Mouse (Mus musculus) hindbrain, embryonic 16.5 days (tissue): ENCODE results near the gene Trmt10c. TPM values are rescaled to one million over a fixed set of nuclear protein-coding genes. Genes with fewer than 3 reads are reported as not detected.
"Not testable (repeated sequence)": the region's sequence is repeated elsewhere in the genome, so short reads cannot be mapped to it uniquely, and the experiment has no call there.

ENCODE experiments used
- ATAC-seq: fragments of 200-750 bp; cut with Nextera tagmentation; 2 replicates; pipeline ENCODE4 v1.8.0; 2017; ENCODE audit warnings: moderate TSS enrichment, moderate library complexity
- H3K27ac ChIP-seq: fragments of 300-500 bp; sonication (generic); 2 replicates; pipeline ENCODE4 v1.5.1; 2014; ENCODE audit warnings: low read depth, mild to moderate bottlenecking, control low read depth, low read length, moderate library complexity
- H3K27me3 ChIP-seq: fragments of 300-500 bp; sonication (generic); replicated peaks from 2 replicates; pipeline ENCODE4 v1.6.1; 2014; ENCODE audit warnings: low read length; ENCODE audit not compliant: control insufficient read depth, insufficient read depth
- H3K36me3 ChIP-seq: fragments of 300-500 bp; sonication (generic); 2 replicates; pipeline ENCODE4 v1.6.1; 2014; ENCODE audit warnings: mild to moderate bottlenecking, low read length, moderate library complexity, mixed read lengths; ENCODE audit not compliant: control insufficient read depth, insufficient read depth
- H3K4me1 ChIP-seq: fragments of 300-500 bp; sonication (generic); 2 replicates; pipeline ENCODE4 v1.6.1; 2014; ENCODE audit warnings: low read depth, low read length; ENCODE audit not compliant: control insufficient read depth, insufficient read depth
- H3K4me2 ChIP-seq: fragments of 300-500 bp; sonication (generic); 2 replicates; pipeline ENCODE4 v1.6.1; 2014; ENCODE audit warnings: mild to moderate bottlenecking, low read length, control low read depth, moderate library complexity
- H3K4me3 ChIP-seq: fragments of 300-500 bp; sonication (generic); 2 replicates; pipeline ENCODE4 v1.5.1; 2014; ENCODE audit warnings: mild to moderate bottlenecking, low read length, control low read depth, moderate library complexity
- H3K9ac ChIP-seq: fragments of 300-500 bp; sonication (generic); 2 replicates; pipeline ENCODE4 v1.6.1; 2014; ENCODE audit warnings: low read depth, mild to moderate bottlenecking, control low read depth, low read length, moderate library complexity
- H3K9me3 ChIP-seq: fragments of 300-500 bp; sonication (generic); 2 replicates; pipeline ENCODE4 v1.6.1; 2014; ENCODE audit warnings: mild to moderate bottlenecking, low read length, moderate library complexity; ENCODE audit not compliant: control insufficient read depth
- WGBS: fragments of 180-500 bp; shearing (Covaris S2); extraction: QIAGEN DNeasy Blood & Tissue Kit; methylation state at CpG from one replicate; pipeline ENCODE4 v1.1.7; 2014; 5-methylcytosine and 5-hydroxymethylcytosine counted together
- polyA plus RNA-seq: library from polyadenylated mRNA; unstranded; fragments of >200 nt; fragmentation: Nextera tagmentation; extraction: Ambion mirVana; gene quantifications from 2 replicates; pipeline ENCODE4 v1.2.1, GENCODE M21; 2015

Trmt10c gene
- polyA plus RNA-seq, 1 experiment from 2014 or later = 17.5 TPM

GRCm38 (mm10) chr16:56058151-56058550, 20.5 kb upstream of the Trmt10c start:
- no peaks in the 10 kb centered on the region for H3K36me3 ChIP-seq
- H3K27ac ChIP-seq = no peak overlapping the region
- 70% methylated on average over 10 of the region's 10 CpGs for WGBS
- H3K27me3 ChIP-seq = no peaks in the 10 kb centered on the region
- no peak for ATAC-seq
- H3K9me3 ChIP-seq = no peaks in the 10 kb centered on the region
- H3K4me1 ChIP-seq = no peaks in the 10 kb centered on the region
- H3K4me3 ChIP-seq = no peak overlapping the region
- no peak overlapping the region for H3K9ac ChIP-seq
- no peak overlapping the region for H3K4me2 ChIP-seq

- Histone ChIP-seq H3K27me3 (no peaks in the 10 kb centered on the region), H3K4me1 (no peaks in the 10 kb centered on the region), H3K4me3 (no peak overlapping the region), H3K36me3 (no peaks in the 10 kb centered on the region), H3K9me3 (no peaks in the 10 kb centered on the region), H3K27ac (no peak overlapping the region), H3K9ac (no peak overlapping the region), H3K4me2 (no peak overlapping the region)
- WGBS = 21% methylated on average over 7 of the region's 7 CpGs
- ATAC-seq = peak; percentile 69
Observed at GRCm38 (mm10) chr16:56056944-56057590, 19.4 kb upstream of the Trmt10c start.

- Histone ChIP-seq H3K36me3 (no peaks in the 10 kb centered on the region), H3K4me3 (no peak overlapping the region), H3K4me1 (no peaks in the 10 kb centered on the region), H3K27me3 (no peaks in the 10 kb centered on the region), H3K9ac (no peak overlapping the region), H3K9me3 (no peaks in the 10 kb centered on the region), H3K4me2 (no peak overlapping the region), H3K27ac (no peak overlapping the region)
- 89% methylated on average over 3 of the region's 3 CpGs for WGBS
- no peak for ATAC-seq
Observed at GRCm38 (mm10) chr16:56055911-56056310, 18.3 kb upstream of the Trmt10c start.

- H3K4me1 ChIP-seq, H3K9me3 ChIP-seq, H3K36me3 ChIP-seq, H3K27me3 ChIP-seq, H3K9ac ChIP-seq, H3K27ac ChIP-seq, H3K4me2 ChIP-seq, ATAC-seq, H3K4me3 ChIP-seq: not testable (repeated sequence)
- WGBS = no CpG with 5 or more reads among the region's 4 CpGs
Observed at GRCm38 (mm10) chr16:56048038-56048437, 10.4 kb upstream of the Trmt10c start, which contains the start of gene Senp7. Senp7 (plus strand) TSS chr16:56048338.

- peak; percentile 29; the same call in 1 of the 2 replicates for ATAC-seq
- Histone ChIP-seq H3K27ac (peak overlapping the region; percentile 93), H3K9ac (peak overlapping the region; percentile 92), H3K27me3 (no peaks in the 10 kb centered on the region), H3K4me1 (peaks cover 13% of the 10 kb centered on the region), H3K36me3 (peaks cover 5% of the 10 kb centered on the region; the same call in 1 of the 2 replicates), H3K4me2 (peak overlapping the region; percentile 65), H3K9me3 (no peaks in the 10 kb centered on the region), H3K4me3 (peak overlapping the region; percentile 94)
- 32% methylated on average over 8 of the region's 8 CpGs for WGBS
Observed at GRCm38 (mm10) chr16:56038090-56038489, 471 bp upstream of the Trmt10c start.

- no peaks in the 10 kb centered on the region for H3K27me3 ChIP-seq
- H3K4me2 ChIP-seq = peak overlapping the region; percentile 65
- peaks cover 13% of the 10 kb centered on the region for H3K4me1 ChIP-seq
- no peak for ATAC-seq
- no peak overlapping the region for H3K9ac ChIP-seq
- 62% methylated on average over 6 of the region's 6 CpGs for WGBS
- H3K9me3 ChIP-seq = no peaks in the 10 kb centered on the region
- H3K36me3 ChIP-seq = peaks cover 5% of the 10 kb centered on the region; the same call in 1 of the 2 replicates
- no peak overlapping the region for H3K27ac ChIP-seq
- H3K4me3 ChIP-seq = peak overlapping the region; percentile 94
Observed at GRCm38 (mm10) chr16:56036501-56036900, 1.1 kb downstream of the Trmt10c start.

DNA sequence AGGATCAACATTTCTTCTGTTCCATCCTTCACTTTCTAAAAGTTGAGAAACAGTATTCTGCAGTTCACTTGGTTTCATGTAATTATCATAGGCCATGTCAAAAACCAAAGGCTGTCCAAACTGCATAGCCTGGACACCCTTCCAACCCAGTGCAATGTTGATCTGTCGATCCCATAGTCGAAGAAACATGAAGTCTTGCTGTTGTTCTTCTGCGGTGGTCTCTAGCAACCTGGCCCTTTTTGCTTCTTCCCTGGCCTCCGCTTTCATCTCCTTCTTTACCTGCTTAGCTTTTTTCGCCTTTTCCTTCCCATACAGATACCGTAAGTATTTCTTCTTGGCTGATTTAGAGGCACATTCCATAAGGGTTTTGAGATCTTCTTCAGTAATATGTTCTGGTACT, 3.1 kb downstream of the Trmt10c start:
- 96% methylated on average over 6 of the region's 6 CpGs for WGBS
- no peak for ATAC-seq
- Histone ChIP-seq H3K36me3 (peaks cover 5% of the 10 kb centered on the region; the same call in 1 of the 2 replicates), H3K4me2 (no peak overlapping the region), H3K4me3 (no peak overlapping the region), H3K27ac (no peak overlapping the region), H3K27me3 (no peaks in the 10 kb centered on the region), H3K9me3 (no peaks in the 10 kb centered on the region), H3K9ac (no peak overlapping the region), H3K4me1 (peaks cover 19% of the 10 kb centered on the region)

- peak; percentile 100 for ATAC-seq
- WGBS = under 1% methylated on average over 39 of the region's 39 CpGs
- peaks cover 5% of the 10 kb centered on the region; the same call in 1 of the 2 replicates for H3K36me3 ChIP-seq
- peaks cover 16% of the 10 kb centered on the region for H3K4me1 ChIP-seq
- H3K4me2 ChIP-seq = peak within 1 kb of the TSS; percentile 73
- peak within 1 kb of the TSS; percentile 85 for H3K4me3 ChIP-seq
- peak within 1 kb of the TSS; percentile 94 for H3K27ac ChIP-seq
- no peaks in the 10 kb centered on the region for H3K27me3 ChIP-seq
- H3K9ac ChIP-seq = peak within 1 kb of the TSS; percentile 89
- H3K9me3 ChIP-seq = no peaks in the 10 kb centered on the region
Observed at GRCm38 (mm10) chr16:56029661-56030082, 7.9 kb downstream of the Trmt10c start, which contains the start of gene Pcnp. Pcnp (minus strand) TSS chr16:56029739.

DNA sequence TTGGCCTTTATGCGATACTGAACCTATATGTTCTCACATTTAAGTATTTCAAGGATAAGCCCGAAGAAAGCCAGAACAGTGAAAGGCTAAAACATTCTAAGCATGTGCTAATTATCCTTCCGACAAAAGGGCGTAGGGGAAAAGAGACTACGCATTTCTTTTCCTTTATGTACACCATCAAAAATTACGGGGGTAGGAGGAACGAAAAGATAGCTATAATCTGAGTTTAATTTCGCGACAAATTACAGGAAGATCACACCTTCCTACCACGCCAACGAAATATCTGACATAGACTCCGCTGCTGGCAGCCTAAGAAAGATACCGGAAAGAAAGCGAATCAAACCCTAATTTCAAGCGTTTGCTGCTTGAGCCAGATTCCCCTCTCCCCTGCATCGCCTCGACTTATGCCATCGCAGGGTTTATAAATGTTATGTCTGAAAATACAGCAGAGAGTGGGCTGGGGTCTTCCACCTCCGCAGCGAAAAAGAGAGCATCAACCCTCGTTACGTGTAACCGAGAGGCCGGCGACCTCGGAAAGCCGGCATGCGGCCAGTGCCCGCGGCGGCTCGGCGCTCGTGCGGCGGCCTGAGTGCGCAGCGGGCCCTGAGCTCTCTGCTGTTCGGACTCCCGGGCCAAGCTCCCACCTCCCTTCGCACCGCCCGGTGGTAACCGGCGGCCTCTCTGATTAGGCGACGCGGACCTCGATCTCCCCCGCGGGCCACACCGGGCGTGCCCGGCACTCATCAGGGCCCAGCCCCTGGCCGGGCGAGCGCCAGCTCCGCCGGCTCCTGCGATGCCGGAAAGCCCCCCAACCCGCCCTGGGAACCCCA, 8.7 kb downstream of the Trmt10c start:
- Histone ChIP-seq H3K4me2 (peak overlapping the region; percentile 73), H3K27me3 (no peaks in the 10 kb centered on the region), H3K27ac (peak overlapping the region; percentile 94), H3K4me3 (peak overlapping the region; percentile 85), H3K36me3 (peaks cover under 1% of the 10 kb centered on the region; the same call in 1 of the 2 replicates), H3K9me3 (no peaks in the 10 kb centered on the region), H3K9ac (peak overlapping the region; percentile 89), H3K4me1 (peaks cover 16% of the 10 kb centered on the region)
- peak; percentile 91 for ATAC-seq
- WGBS = under 1% methylated on average over 56 of the region's 62 CpGs
